In the genomic region with DNA sequence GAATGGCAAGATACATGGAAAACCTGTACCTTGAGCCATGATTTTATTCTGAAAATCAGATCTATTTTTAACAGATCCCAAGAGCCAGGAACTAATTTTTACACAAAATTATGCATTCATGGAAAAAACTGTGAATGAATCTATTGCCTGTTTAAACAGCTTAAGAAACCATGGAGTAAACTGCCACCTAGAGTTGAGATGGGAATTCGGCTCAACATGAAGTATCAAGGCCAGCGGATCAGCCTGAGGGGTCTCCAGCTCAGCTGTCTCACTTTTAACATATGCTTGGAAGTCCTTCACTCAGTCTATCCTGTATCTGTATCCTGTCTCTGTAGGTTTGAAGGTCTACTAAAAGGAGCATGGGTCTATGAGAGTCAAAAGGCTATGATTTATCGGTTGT, we compare ENCODE assay signal across 10 mouse cellular contexts. TPM values are rescaled to one million over a fixed set of nuclear protein-coding genes. Genes with fewer than 3 reads are reported as not detected.
DNase-seq lines count a peak whose midpoint lies in the region; ATAC-seq lines count a peak whose summit lies in the region.
"Had no signal": no experiment of that assay in that cellular context is flagged by ENCODE, and none has a peak within 500 bp of the region (broad histone marks: within the 10 kb centered on the region; RNA-seq: fewer than 3 reads in every experiment).

No protein-coding gene starts in this region.

- H3K4me3 ChIP-seq in forebrain, embryonic 13.5 days = no peak overlapping the region
- no peak overlapping the region for H3K4me3 ChIP-seq in forebrain, embryonic 11.5 days (ENCODE audit: low read depth, low read length)
- H3K4me3 ChIP-seq in midbrain, embryonic 15.5 days = no peak overlapping the region
- H3K4me3 ChIP-seq: limb, embryonic 13.5 days had no signal

- no peak for DNase-seq in forebrain, embryonic 11.5 days (ENCODE audit: low spot score)
- DNase-seq in layer of hippocampus, adult 9-10 months (ENCODE audit: low spot score) = peak; percentile 27
- DNase-seq in layer of hippocampus, adult 9-11 months = no peak
- peak; percentile 78 for DNase-seq in brain, adult 2 months (ENCODE audit: low read depth, low spot score)
- DNase-seq in ovary, postnatal 36 days (ENCODE audit: low spot score) = no peak
- DNase-seq in spleen, postnatal 14 days (ENCODE audit: low spot score in 2 of 2) = no peak
- DNase-seq: adrenal gland, adult 2 months had no signal

- no peaks in the 10 kb centered on the region for H3K27me3 ChIP-seq in forebrain, embryonic 13.5 days
- no peaks in the 10 kb centered on the region for H3K27me3 ChIP-seq in forebrain, embryonic 11.5 days (ENCODE audit: control insufficient read depth, insufficient read depth, low read length)
- no peaks in the 10 kb centered on the region for H3K27me3 ChIP-seq in midbrain, embryonic 15.5 days (replicated peaks)
- H3K27me3 ChIP-seq: limb, embryonic 13.5 days had no signal

- no peaks in the 10 kb centered on the region for H3K9me3 ChIP-seq in forebrain, embryonic 13.5 days (replicated peaks)
- H3K9me3 ChIP-seq in forebrain, embryonic 11.5 days (ENCODE audit: control insufficient read depth, low read length) = no peaks in the 10 kb centered on the region
- no peaks in the 10 kb centered on the region for H3K9me3 ChIP-seq in midbrain, embryonic 15.5 days
- H3K9me3 ChIP-seq: limb, embryonic 13.5 days had no signal

- H3K9ac ChIP-seq in forebrain, embryonic 13.5 days = no peak overlapping the region
- H3K9ac ChIP-seq in forebrain, embryonic 11.5 days (ENCODE audit: low read length) = no peak overlapping the region
- H3K9ac ChIP-seq in midbrain, embryonic 15.5 days = no peak overlapping the region
- H3K9ac ChIP-seq: limb, embryonic 13.5 days had no signal

- 70% methylated on average over 3 of the region's 3 CpGs for WGBS in forebrain, embryonic 13.5 days
- WGBS in forebrain, embryonic 11.5 days = 75% methylated on average over 3 of the region's 3 CpGs
- 53% methylated on average over 3 of the region's 3 CpGs for WGBS in midbrain, embryonic 15.5 days

- no peak overlapping the region for H3K4me2 ChIP-seq in forebrain, embryonic 13.5 days
- H3K4me2 ChIP-seq in forebrain, embryonic 11.5 days (ENCODE audit: low read depth, low read length, severe bottlenecking) = no peak overlapping the region
- no peak overlapping the region for H3K4me2 ChIP-seq in midbrain, embryonic 15.5 days
- H3K4me2 ChIP-seq: limb, embryonic 13.5 days had no signal

- peak; percentile 75 for ATAC-seq in forebrain, embryonic 13.5 days
- ATAC-seq in forebrain, embryonic 11.5 days (replicated peaks; ENCODE audit: low FRiP score) = no peak
- peak; percentile 76; the same call in 1 of the 2 replicates for ATAC-seq in midbrain, embryonic 15.5 days (replicated peaks)

- H3K27ac ChIP-seq in forebrain, embryonic 13.5 days = no peak overlapping the region
- no peak overlapping the region for H3K27ac ChIP-seq in forebrain, embryonic 11.5 days (ENCODE audit: low read depth, low read length)
- no peak overlapping the region for H3K27ac ChIP-seq in midbrain, embryonic 15.5 days
- H3K27ac ChIP-seq: limb, embryonic 13.5 days had no signal

- H3K36me3 ChIP-seq in forebrain, embryonic 13.5 days (ENCODE audit: poor library complexity, severe bottlenecking) = no peaks in the 10 kb centered on the region
- H3K36me3 ChIP-seq in forebrain, embryonic 11.5 days (ENCODE audit: control insufficient read depth, insufficient read depth, low read length) = no peaks in the 10 kb centered on the region
- H3K36me3 ChIP-seq in midbrain, embryonic 15.5 days (replicated peaks) = no peaks in the 10 kb centered on the region
- H3K36me3 ChIP-seq: limb, embryonic 13.5 days had no signal

- H3K4me1 ChIP-seq in forebrain, embryonic 13.5 days = no peaks in the 10 kb centered on the region
- no peaks in the 10 kb centered on the region for H3K4me1 ChIP-seq in forebrain, embryonic 11.5 days (replicated peaks; ENCODE audit: control insufficient read depth, insufficient read depth, low read length)
- H3K4me1 ChIP-seq in midbrain, embryonic 15.5 days = no peaks in the 10 kb centered on the region
- H3K4me1 ChIP-seq: limb, embryonic 13.5 days had no signal

RNA-seq across cellular contexts. Expression of a gene that starts 30.9 kb away (rescaled TPM):
- polyA plus RNA-seq in forebrain, embryonic 13.5 days (2015; fragmentation: Nextera tagmentation; extraction: Ambion mirVana) = 22.3 and 23.3 TPM in 2 replicates
- polyA plus RNA-seq in forebrain, embryonic 11.5 days (2014; fragmentation: Nextera tagmentation; extraction: Ambion mirVana) = 19.2 and 24.4 TPM in 2 replicates
- 25.2 and 28.7 TPM in 2 replicates for polyA plus RNA-seq in midbrain, embryonic 15.5 days (2015; fragmentation: Nextera tagmentation; extraction: Ambion mirVana)

RNA-seq across cellular contexts. Expression of a gene that starts 31.5 kb away (rescaled TPM):
- polyA plus RNA-seq in forebrain, embryonic 13.5 days (2015; fragmentation: Nextera tagmentation; extraction: Ambion mirVana) = not detected in 2 replicates
- not detected in 2 replicates for polyA plus RNA-seq in forebrain, embryonic 11.5 days (2014; fragmentation: Nextera tagmentation; extraction: Ambion mirVana)
- not detected in 2 replicates for polyA plus RNA-seq in midbrain, embryonic 15.5 days (2015; fragmentation: Nextera tagmentation; extraction: Ambion mirVana)
- polyA plus RNA-seq: adrenal gland, adult 2 months; limb, embryonic 13.5 days had no signal

Comparison
In these comparisons a context has a peak if more than half of its experiments do, and no peak if none do; other contexts are left out.
1. DNase-seq: peak in layer of hippocampus, adult 9-10 months (single experiment) and brain, adult 2 months (single experiment); none in forebrain, embryonic 11.5 days (single experiment), layer of hippocampus, adult 9-11 months (single experiment), ovary, postnatal 36 days (single experiment) and spleen, postnatal 14 days (0 of 2).